Mouse (Mus musculus) hindbrain, embryonic 16.5 days (tissue): ENCODE results near the gene Pygo2. TPM values are rescaled to one million over a fixed set of nuclear protein-coding genes. Genes with fewer than 3 reads are reported as not detected.

ENCODE experiments used
- ATAC-seq: fragments of 200-750 bp; cut with Nextera tagmentation; 2 replicates; pipeline ENCODE4 v1.8.0; 2017; ENCODE audit warnings: moderate TSS enrichment, moderate library complexity
- H3K27ac ChIP-seq: fragments of 300-500 bp; sonication (generic); 2 replicates; pipeline ENCODE4 v1.5.1; 2014; ENCODE audit warnings: low read depth, mild to moderate bottlenecking, control low read depth, low read length, moderate library complexity
- H3K27me3 ChIP-seq: fragments of 300-500 bp; sonication (generic); replicated peaks from 2 replicates; pipeline ENCODE4 v1.6.1; 2014; ENCODE audit warnings: low read length; ENCODE audit not compliant: control insufficient read depth, insufficient read depth
- H3K36me3 ChIP-seq: fragments of 300-500 bp; sonication (generic); 2 replicates; pipeline ENCODE4 v1.6.1; 2014; ENCODE audit warnings: mild to moderate bottlenecking, low read length, moderate library complexity, mixed read lengths; ENCODE audit not compliant: control insufficient read depth, insufficient read depth
- H3K4me1 ChIP-seq: fragments of 300-500 bp; sonication (generic); 2 replicates; pipeline ENCODE4 v1.6.1; 2014; ENCODE audit warnings: low read depth, low read length; ENCODE audit not compliant: control insufficient read depth, insufficient read depth
- H3K4me2 ChIP-seq: fragments of 300-500 bp; sonication (generic); 2 replicates; pipeline ENCODE4 v1.6.1; 2014; ENCODE audit warnings: mild to moderate bottlenecking, low read length, control low read depth, moderate library complexity
- H3K4me3 ChIP-seq: fragments of 300-500 bp; sonication (generic); 2 replicates; pipeline ENCODE4 v1.5.1; 2014; ENCODE audit warnings: mild to moderate bottlenecking, low read length, control low read depth, moderate library complexity
- H3K9ac ChIP-seq: fragments of 300-500 bp; sonication (generic); 2 replicates; pipeline ENCODE4 v1.6.1; 2014; ENCODE audit warnings: low read depth, mild to moderate bottlenecking, control low read depth, low read length, moderate library complexity
- H3K9me3 ChIP-seq: fragments of 300-500 bp; sonication (generic); 2 replicates; pipeline ENCODE4 v1.6.1; 2014; ENCODE audit warnings: mild to moderate bottlenecking, low read length, moderate library complexity; ENCODE audit not compliant: control insufficient read depth
- WGBS: fragments of 180-500 bp; shearing (Covaris S2); extraction: QIAGEN DNeasy Blood & Tissue Kit; methylation state at CpG from one replicate; pipeline ENCODE4 v1.1.7; 2014; 5-methylcytosine and 5-hydroxymethylcytosine counted together
- polyA plus RNA-seq: library from polyadenylated mRNA; unstranded; fragments of >200 nt; fragmentation: Nextera tagmentation; extraction: Ambion mirVana; gene quantifications from 2 replicates; pipeline ENCODE4 v1.2.1, GENCODE M21; 2015

The Pygo2 gene
- polyA plus RNA-seq, 1 experiment from 2014 or later: 34.1 TPM

DNA sequence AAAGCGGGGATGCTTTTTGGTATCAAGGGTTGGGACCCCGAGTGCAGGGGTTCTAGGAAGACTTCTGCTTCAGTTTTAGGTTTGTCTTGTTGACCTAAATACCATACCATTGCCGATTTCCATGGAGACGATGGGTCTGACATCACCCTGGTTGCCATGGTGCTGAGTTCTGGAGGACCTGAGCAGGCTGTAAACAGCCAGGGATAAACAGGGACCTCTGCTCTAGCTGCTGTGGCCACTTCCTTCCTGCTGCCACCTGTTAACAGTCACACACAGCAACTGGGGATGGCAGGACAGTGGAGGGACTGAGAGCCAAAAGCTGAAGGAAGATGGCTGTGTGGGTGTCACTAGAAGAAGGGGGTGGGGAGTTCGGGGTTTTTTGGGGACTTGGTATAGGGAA, 7.3 kb downstream of the Pygo2 start:
- no peak overlapping the region for H3K9ac ChIP-seq
- no peaks in the 10 kb centered on the region for H3K27me3 ChIP-seq
- H3K36me3 ChIP-seq: peaks cover 12% of the 10 kb centered on the region
- ATAC-seq: no peak
- H3K4me2 ChIP-seq: peak overlapping the region; percentile 50
- H3K4me3 ChIP-seq: peak overlapping the region; percentile 39
- no peak overlapping the region for H3K27ac ChIP-seq
- H3K4me1 ChIP-seq: no peaks in the 10 kb centered on the region; the same call in 1 of the 2 replicates
- no peaks in the 10 kb centered on the region for H3K9me3 ChIP-seq
- 25% methylated on average over 5 of the region's 5 CpGs for WGBS

DNA sequence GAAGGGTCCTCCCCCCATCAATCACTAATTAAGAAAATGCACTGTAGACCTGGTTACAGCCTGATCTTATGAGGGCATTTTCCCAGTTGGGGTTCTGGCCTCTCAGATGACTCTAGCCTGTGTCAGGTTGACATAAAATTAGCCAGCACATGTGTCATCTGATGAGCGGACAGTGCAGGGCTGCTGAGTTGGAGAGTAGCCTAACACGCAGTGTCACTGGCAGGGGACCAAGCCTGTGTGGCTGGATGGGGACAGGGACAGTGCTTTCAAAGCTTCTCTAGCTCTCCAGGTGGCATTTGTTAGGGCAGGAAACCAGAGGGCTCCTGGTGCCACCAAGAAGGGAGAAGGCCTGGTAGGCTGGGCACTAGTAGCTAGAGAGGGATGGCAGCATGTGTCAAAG, 10.7 kb downstream of the Pygo2 start:
- ATAC-seq: no peak
- H3K4me2 ChIP-seq: no peak overlapping the region
- H3K27ac ChIP-seq: no peak overlapping the region
- H3K4me3 ChIP-seq: no peak overlapping the region
- no peaks in the 10 kb centered on the region for H3K36me3 ChIP-seq
- WGBS: 82% methylated on average over 2 of the region's 2 CpGs
- H3K9ac ChIP-seq: no peak overlapping the region
- no peaks in the 10 kb centered on the region; the same call in 1 of the 2 replicates for H3K4me1 ChIP-seq
- H3K27me3 ChIP-seq: no peaks in the 10 kb centered on the region
- no peaks in the 10 kb centered on the region for H3K9me3 ChIP-seq

DNA sequence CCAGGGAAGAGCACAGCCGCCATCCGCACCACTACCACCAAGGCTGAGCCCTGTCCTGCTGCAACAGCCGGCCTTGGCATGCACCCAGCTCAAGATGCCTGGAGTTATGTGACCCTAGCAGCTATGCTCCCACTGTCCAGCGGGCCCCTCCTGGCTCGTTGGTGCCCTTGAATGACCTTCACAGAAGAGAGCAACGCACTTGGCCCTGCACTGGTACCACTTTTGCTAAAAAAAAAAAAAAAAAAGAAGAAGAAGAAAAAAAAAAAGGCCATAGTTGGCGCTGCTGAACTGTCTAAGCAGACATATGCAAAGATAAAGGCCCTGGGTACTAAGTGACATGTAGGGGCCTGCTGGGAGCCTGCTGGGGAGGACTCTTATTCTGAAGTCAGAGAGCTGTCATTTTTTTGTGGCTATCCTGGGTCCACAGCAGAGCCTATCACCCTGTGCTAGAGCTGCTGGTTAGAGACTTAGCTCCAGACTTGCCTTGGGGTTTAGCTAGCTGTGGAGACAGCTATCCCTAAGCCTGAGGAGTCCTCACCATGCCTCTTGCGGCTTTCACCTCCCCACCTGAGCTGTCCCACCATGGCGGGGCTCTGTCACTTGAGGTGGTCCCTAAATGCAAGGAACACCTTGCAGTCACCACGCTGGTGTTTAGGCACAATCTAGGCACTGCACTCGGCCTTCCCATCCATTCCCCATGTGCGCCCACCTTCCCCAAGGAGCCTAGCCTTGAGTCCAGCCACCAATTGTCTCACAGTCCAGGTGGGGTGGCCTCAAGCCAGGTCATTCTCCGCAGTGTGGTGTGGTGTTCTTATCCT, 18.9 kb downstream of the Pygo2 start:
- Histone ChIP-seq H3K27me3 (no peaks in the 10 kb centered on the region), H3K36me3 (no peaks in the 10 kb centered on the region), H3K4me3 (no peak overlapping the region), H3K9me3 (no peaks in the 10 kb centered on the region), H3K4me1 (peaks cover 2% of the 10 kb centered on the region; the same call in 1 of the 2 replicates), H3K4me2 (no peak overlapping the region), H3K9ac (no peak overlapping the region), H3K27ac (no peak overlapping the region)
- peak; percentile 32; the same call in 1 of the 2 replicates for ATAC-seq
- WGBS: 67% methylated on average over 13 of the region's 13 CpGs

DNA sequence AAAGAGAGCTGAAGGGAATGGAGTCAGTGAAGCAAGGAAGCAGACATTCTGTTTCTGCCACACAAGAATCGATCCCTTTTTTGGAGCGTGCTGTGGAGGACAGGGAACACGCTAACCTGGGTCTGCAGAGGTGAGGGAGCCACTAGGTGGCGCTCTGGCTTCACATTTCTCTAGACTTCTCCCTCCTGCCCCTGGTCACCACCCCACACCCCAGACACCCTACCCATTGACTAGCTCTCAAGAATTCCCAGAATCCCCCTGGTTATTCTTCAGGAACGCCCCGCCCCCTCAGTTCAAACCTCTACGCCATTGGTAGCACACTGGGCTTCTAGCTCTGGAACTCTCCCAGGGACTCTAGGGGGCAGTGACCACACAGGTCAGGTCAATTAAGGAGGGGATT, 19.5 kb downstream of the Pygo2 start:
- peak; percentile 67 for ATAC-seq
- H3K4me2 ChIP-seq: no peak overlapping the region
- no peaks in the 10 kb centered on the region for H3K27me3 ChIP-seq
- no peak overlapping the region for H3K4me3 ChIP-seq
- H3K27ac ChIP-seq: no peak overlapping the region
- H3K9ac ChIP-seq: no peak overlapping the region
- H3K4me1 ChIP-seq: peaks cover 2% of the 10 kb centered on the region; the same call in 1 of the 2 replicates
- no peaks in the 10 kb centered on the region for H3K36me3 ChIP-seq
- 30% methylated on average over 7 of the region's 7 CpGs for WGBS
- no peaks in the 10 kb centered on the region for H3K9me3 ChIP-seq

DNA sequence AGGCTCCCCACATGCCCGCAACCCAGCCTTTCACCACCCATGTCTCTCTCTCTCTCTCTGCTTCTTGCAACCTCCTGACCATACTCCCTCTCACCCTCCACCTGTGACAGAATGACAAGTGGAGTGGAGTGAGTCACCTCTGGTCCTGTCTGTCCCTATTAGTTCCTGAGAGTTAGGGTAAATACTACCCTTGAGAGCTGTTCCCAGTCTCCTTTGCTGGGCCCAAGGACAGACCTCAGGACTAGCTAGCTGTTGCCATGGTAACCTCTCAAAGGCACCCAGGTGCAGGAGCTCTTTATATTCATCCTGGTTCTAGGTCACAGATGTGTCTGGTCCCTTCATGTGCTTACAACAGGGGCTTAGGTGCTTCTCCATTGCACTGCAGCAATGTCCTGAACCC, 21.9 kb downstream of the Pygo2 start:
- Histone ChIP-seq H3K27ac (peak overlapping the region; percentile 12; the same call in 1 of the 2 replicates), H3K36me3 (no peaks in the 10 kb centered on the region), H3K9me3 (no peaks in the 10 kb centered on the region), H3K27me3 (no peaks in the 10 kb centered on the region), H3K4me1 (peaks cover 2% of the 10 kb centered on the region; the same call in 1 of the 2 replicates), H3K4me3 (no peak overlapping the region), H3K4me2 (no peak overlapping the region), H3K9ac (no peak overlapping the region)
- 85% methylated on average over 1 of the region's 1 CpGs for WGBS
- ATAC-seq: peak; percentile 44; the same call in 1 of the 2 replicates

DNA sequence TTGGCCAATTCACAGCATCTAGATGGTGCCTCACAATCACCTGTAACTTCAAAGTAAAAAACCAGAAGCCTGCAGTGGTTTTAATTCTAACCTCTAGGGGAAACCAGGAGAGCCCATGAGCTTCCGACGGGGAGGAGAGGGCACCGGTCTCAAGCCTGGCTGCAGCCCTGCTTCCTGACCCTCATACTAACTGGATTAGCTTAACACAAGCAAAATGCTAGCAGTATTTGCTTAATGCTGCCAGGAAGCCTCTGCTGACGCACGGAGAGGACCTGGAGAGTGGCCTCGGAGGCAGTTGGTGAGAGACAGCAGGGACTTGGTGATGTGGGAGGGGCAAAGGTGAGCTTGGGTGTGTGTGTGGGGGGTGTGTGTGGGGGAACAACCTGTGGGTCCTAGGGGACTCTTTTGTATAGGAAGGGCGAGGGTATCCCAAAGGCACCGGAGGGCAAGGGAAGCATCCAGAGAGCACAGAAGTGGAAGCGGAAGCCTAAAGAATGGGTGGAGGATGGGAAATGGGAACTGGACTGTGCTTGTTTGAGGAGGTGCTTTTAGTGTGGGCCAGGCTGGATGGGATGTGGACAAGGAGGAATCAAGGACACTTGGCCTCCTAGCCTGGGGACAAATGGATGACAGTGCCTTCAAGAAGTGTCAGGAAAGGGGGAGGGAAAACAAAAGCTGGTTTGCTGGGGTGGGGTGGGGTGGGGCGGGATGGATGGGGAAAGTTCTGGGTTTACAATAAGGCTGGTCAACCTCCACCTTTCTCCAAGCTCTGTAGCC, 24.6 kb downstream of the Pygo2 start, which contains the start of gene Pmvk:
Gene Pmvk (plus strand): TSS at position 141 of the 777 bp plus-strand sequence.
- ATAC-seq: no peak
- 74% methylated on average over 10 of the region's 10 CpGs for WGBS
- no peaks in the 10 kb centered on the region for H3K9me3 ChIP-seq
- H3K4me1 ChIP-seq: peaks cover 6% of the 10 kb centered on the region; the same call in 1 of the 2 replicates
- no peak within 1 kb of the TSS for H3K4me3 ChIP-seq
- no peak within 1 kb of the TSS for H3K9ac ChIP-seq
- no peaks in the 10 kb centered on the region for H3K27me3 ChIP-seq
- H3K27ac ChIP-seq: no peak within 1 kb of the TSS
- no peak within 1 kb of the TSS for H3K4me2 ChIP-seq
- H3K36me3 ChIP-seq: no peaks in the 10 kb centered on the region

DNA sequence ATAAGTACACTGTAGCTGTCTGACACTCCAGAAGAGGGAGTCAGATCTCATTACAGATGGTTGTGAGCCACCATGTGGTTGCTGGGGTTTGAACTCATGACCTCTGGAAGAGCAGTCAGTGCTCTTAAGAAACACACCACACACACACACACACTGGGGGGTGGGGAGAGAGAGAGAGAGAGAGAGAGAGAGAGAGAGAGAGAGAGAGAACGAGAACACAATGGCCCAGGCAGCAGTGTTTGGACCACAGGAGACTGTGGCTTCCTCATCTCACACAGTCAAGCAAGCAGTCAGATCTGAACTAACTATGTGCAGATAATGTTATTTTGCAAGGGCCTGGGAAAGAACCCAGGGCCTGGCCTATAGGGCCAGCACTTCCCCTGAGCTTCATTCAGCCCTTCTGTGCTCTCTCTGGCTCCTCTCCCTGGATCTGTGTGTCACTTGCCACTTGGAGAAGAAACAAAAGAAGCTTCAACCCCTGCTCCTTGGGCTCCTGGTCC, 25.8 kb downstream of the Pygo2 start:
- H3K27ac ChIP-seq: no peak overlapping the region
- H3K4me2 ChIP-seq: no peak overlapping the region
- WGBS: 50% methylated on average over 1 of the region's 1 CpGs
- H3K36me3 ChIP-seq: no peaks in the 10 kb centered on the region
- H3K27me3 ChIP-seq: no peaks in the 10 kb centered on the region
- no peak overlapping the region for H3K4me3 ChIP-seq
- H3K4me1 ChIP-seq: peaks cover 13% of the 10 kb centered on the region
- no peak for ATAC-seq
- H3K9me3 ChIP-seq: no peaks in the 10 kb centered on the region
- H3K9ac ChIP-seq: no peak overlapping the region

DNA sequence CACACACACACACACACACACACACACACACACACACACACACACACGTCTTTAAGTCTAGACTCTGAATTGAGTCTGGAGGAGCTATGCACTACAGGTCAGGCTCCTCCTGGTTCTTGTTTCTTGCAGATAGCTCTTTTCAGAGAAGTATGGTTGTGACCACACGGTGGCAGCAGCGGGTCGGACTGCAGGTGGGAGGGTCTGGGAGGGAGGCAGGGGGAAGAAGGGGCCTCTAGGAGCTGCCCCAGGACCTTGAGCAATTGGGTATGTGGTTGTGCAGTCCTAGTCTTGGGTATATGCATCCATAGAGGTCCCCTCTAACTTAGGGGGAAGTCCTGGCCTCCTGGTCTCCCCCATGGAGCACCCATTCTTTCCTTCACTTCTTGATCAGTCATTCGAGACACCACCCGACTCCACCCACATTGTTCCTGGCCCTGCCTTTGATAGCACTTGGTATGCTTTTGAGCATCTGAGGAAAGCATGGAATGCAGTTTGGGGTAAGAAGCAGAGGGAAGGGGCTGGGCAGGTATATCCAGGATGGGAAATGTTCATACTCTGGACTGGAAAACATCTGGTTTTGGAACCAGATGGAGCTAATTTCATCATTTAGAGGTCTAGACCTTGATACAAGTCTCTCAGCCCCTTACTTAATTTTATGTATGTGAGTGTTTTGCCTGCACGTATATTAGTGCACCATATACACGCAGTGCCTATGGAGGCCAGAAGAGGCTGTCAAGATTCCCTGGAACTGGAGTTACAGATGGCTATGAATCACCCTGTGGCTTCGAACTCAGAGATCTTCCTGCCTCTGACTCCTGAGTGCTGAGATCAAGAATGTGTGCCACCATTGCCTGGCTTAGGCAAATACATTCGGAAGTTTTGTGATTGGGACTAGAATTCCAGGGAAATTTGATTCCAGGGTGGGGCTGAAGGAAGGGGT, 27.0 kb downstream of the Pygo2 start:
- H3K36me3 ChIP-seq: no peaks in the 10 kb centered on the region
- no peak overlapping the region for H3K9ac ChIP-seq
- peaks cover 11% of the 10 kb centered on the region for H3K4me1 ChIP-seq
- H3K9me3 ChIP-seq: no peaks in the 10 kb centered on the region
- H3K27ac ChIP-seq: no peak overlapping the region
- H3K4me2 ChIP-seq: no peak overlapping the region
- no peak overlapping the region for H3K4me3 ChIP-seq
- ATAC-seq: no peak
- H3K27me3 ChIP-seq: no peaks in the 10 kb centered on the region
- WGBS: 31% methylated on average over 10 of the region's 10 CpGs
